Mouse (Mus musculus): ENCODE results near the gene Prkar1b.

Prkar1b gene

DNA sequence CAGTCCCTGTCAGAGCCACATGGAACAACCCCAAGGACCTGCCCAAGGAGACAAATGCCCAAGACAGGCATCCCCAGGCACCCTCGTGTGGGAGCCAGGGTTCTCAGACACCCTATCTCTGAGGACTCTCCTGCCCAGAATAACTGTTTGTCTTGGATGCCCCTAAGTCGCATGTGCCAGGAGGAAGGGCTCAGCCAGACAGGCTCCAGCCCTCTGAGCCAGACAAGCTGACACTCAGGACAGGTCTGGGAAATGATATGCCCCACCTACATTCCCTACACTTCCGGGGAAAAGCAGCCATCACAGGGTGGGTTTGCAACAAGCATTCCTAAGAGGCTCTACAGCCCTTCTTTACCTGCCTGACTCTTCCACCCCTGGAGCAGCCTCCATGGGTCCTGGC, 172.0 kb downstream of the Prkar1b start:
- in situ Hi-C loops (cut with MboI, MseI) = no loop called here

DNA sequence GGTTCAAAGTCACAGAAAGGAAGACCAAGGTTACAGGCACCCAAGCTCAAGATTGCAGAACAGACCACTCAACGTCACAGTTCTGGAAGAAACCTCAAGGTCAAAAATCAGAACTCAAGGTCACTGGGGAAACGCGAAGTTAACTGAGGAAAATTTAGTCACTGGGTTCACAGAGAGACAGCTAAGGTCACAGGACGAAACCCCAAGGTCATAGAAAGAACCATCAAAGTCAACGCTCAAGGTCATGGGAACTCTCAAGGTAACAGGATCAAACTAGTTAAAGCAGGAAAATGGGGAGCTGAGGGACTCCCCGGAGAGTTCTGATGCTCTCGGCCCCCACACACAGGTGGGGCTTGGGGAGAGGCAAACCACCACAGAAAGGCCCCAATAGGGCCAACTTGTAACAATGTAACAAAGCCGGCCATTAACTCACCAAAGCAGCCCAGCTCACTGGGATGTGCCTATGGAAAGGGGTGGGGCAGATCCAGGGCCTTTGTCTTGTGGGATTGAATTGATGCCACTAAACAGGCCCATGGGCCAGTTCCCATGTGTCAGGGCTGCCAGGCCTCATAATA, 174.8 kb downstream of the Prkar1b start:
- in situ Hi-C loops (cut with MboI, MseI) = no loop called here

DNA sequence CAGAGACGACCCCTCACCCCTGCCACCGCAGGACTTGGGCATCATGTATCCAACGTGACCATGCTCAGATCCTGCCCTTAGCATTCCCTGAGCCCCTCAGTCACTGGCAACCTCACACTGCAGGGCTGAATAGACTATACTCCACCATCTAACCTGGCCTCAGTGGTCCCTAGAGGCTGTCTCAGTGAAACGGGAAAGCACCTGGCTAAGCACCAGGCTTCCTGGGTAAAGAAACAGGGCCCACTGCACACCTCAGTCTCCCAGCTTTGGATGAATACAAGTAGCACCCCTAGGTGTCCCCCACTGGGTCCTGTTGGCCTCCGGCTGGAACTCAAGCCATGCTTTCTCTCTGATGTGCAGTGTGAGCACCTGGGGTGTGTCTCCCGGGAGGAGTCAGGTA, 176.3 kb downstream of the Prkar1b start:
- in situ Hi-C loops (cut with MboI, MseI) = no loop called here

DNA sequence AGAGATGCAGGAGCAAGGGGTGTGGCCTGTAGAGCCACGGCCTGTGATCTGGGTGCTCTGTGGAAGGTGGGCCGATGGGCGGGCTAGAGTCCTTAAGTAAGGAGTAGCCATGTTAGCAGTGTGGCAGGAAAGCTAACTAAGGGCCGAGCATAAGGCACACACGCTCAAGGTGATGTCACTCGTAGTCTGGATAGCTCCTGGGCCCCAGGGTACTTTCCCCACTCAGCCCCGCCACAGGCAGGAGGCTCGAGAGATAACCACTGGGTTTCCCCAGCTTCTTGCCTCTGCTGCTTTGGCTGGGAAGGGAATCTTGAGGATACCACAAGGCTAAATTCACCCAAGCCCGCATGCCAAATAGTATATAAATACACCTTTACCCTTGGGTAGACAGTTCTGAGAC, 178.4 kb downstream of the Prkar1b start:
- in situ Hi-C loops (cut with MboI, MseI) = no loop called here

DNA sequence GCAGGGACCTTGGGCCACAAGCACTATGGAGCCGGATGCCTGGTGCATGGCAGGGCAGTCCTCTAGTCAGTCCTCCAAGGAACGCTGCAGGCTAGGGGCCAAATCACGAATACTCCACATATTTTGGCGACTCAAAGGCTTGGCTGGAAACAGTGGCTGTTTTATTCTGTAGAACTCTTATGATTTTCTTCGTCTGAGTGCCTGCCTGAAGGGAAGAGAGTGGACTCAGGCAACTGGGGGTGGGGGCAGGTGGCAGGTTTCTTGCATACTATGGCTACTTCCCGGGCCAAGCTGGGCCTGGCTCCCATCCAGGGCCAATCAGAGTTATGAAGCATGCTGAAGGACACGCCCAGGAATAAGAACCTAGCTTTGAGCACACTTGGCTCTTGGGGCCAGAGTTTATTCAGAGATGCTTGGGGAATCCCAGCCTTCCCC, 179.7 kb downstream of the Prkar1b start:
- in situ Hi-C loops (cut with MboI, MseI) = no loop called here

Measured in T-helper 17 cell (primary cell).